Mouse (Mus musculus) WW6 (cell line): ENCODE results near the gene Krt35.

Experiments
- DNase-seq: peaks from one replicate; pipeline ENCODE4 v3.0.0-alpha.2; 2013; ENCODE audit warnings: low read depth, low spot score

Gene Krt35

DNA sequence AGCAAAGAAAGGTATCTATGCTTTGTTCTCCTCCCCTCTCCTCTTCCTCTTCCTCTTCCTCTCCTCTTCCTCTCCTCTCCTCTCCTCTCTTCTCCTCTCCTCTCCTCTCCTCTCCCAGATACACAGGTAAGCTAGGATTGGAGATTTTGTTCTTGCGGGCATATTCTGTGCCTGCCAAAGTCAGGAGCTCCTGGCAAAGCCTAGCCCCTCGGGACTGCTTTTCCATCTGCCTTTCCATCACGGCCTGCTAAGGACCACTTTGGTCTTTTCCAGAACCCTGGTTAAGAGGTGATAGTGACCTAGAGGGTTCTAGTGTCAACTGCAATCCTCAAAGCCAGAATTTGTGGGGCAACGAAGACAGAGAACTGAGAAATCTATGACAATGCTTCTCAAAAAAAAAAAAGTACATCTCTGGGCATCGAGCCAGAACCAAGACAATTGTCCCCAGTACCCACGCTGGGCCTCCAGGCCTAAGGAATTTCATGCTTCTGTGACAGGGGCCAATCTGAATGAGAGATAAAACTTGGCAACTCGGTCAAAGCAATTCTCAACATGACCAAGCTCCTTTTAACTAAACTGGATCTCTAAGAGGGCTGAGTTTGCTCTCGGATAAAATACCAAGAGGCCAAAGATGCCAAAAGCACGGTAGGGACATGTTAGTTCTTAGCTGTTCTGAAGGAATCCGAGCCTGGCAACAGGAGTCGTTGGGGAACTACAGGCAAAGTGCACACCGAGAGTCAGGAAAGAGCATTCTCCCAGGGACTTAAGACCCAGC, 29.6 kb downstream of the Krt35 start:
- no peak for DNase-seq

DNA sequence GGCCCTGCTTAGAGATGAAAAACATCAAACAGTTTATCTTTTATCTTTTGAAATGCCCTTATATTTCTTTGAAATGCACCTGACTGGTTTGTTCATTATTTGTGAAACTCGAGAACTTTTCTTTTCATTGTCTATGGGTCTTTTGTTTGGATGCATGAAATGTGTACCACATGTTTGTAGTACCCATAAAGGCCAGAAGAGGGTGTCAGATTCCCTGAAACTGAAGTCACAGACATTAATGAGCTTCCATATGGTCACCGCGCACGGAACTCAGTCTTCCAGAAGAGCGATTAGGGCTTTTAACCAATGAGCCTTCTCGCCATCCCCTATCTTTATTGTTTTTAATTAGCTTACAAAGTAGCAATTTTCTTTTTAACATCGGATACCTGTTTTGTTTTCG, 37.2 kb downstream of the Krt35 start:
- DNase-seq: peak; percentile 28

DNA sequence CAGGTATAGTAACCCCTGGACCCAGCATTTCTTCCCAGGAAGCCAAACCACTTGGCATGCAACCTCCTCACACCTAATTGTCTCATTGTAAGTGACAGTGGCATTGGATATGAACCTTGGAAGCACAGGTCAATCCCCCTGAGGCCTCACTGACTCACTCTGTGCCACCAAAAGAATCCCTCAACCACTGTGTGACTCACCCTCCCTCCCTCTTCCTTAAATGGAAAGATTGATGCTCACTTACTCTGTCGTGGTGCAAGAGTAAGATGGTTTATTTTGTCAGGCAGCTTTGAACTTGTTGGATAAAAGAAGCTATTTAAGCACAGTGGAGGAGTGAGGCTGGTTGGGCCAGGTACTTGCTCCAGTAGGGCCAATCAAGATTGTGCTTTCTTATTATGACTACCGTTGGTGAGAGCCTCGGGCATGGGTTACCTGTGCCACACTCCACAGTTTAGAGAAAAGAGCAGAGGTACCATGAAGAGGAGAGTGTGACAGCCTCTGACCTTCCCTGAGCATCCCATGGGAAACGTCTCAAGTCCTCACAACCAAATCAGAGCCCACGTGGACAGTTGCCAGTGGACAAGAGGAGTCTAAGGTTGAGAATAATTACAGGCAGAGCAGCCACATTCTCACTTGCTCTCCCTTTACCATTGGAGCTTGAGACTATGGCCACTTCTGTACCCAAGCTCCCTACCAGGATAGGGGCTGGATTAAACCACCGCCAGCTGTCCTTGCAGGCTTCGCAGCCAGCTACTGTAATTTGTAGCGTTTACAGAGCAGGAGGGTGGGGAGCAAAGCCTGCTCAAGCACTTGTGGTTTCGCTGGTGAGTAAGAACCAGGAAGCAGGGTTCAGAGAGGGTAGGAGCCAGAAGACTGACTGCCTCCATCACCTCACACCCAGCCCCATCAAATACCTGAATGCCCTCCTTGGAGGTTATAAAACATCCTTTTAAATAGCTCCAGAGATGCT, 40.1 kb downstream of the Krt35 start:
- DNase-seq: no peak

DNA sequence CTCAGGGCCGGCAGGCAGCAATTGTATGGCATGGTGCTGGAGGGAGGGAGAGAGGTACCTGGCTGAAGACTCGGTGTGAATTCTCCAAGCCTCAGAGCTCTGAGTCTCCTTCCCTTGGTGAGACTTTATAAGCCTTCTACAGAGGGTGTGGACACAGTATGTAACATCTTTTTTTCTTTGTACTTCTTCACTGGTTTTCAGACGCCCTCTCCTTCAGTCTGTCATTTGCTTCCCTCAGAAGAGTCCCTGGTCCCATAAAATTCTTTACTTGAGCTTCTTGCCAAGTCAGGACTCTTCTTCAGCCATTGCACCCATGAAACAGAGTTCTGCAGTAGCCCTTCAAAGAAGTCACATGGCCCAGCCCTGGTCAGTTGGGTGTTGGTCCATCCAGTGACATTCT, 45.6 kb downstream of the Krt35 start, which contains the start of gene Krt31:
TSS of gene Krt31 (minus strand) at position 101 of the 400 bp plus-strand sequence.
- no peak for DNase-seq

DNA sequence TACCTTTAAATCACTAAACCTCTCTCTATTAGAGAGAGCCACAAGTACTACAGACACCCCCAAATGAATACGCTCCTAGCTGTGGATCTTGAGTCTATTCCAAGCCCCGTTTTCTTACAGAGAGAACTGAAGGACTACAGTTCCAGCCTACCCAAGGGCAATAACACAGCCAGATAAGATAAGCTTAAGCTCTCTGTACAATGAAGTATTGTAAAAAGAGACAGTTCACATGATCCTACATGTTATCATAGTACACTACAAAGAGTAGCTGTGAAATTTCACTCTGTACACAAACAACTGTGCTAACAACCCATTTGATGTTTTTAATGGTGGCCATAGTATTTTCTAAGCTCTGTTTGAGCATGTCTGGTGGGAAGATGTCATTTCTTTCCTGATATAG, 48.8 kb downstream of the Krt35 start:
- DNase-seq: no peak

DNA sequence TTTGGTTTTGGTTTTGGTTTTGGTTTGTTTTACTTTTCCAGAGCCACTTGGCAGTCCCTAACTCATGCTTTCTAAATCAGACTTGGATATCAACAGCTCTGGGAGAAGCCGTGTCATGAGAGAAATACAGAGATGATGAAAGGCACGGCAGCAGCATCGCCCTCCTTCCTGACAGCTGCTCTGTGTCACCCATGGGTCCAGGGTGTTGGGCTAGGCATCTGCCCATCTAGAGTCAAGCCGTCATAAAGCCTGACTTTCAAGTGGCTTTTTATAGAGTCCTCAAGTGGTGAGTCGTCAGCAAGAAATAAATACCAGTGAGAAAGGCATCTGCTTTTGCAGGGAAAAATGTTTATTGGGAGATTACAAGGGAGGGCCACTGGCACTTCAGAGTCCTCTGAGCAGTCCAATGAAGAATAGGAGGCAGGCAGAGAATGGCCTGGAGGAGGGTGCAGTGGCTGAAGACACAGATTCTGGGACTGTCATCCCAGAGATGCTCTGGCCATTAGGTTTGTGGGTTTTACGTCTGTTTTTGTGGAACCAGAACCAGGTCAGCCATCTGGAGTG, 49.7 kb downstream of the Krt35 start:
- no peak for DNase-seq
